Mouse (Mus musculus) heart, adult 2 months (tissue): ENCODE results near the gene Fbxl12.

Source experiments
- CTCF ChIP-seq: fragments of 200-600 bp; IDR thresholded peaks from 2 replicates; pipeline ENCODE4 v1.8.1; 2022; ENCODE audit warnings: antibody characterized with exemption, mild to moderate bottlenecking, moderate library complexity
- POLR2A ChIP-seq: fragments of 200-500 bp; IDR thresholded peaks from 2 replicates; pipeline ENCODE4 v1.6.1; 2011; ENCODE audit warnings: mild to moderate bottlenecking, low read depth, low read length, control low read depth; ENCODE audit not compliant: insufficient read depth

DNA sequence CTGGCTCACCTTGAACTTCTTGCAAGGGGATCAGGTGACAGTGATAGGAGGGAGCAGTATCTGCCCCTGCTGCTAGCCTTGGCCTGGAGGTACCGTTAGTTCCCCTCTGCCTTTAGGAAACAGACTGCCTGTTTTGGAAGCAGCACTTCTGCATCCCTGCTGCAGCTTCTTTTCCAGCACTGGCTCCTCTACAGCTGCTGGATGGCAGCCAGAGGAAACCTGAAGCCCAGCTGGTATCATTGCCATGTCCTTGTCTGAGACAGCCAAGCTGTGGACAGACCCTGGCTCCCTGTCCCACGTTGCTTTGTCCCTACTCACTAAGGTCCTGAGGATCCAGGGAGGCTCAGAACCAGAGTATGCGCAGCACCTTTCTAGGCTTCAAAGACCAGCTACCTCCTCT lies 13.0 kb upstream of the Fbxl12 start:
- TF ChIP-seq CTCF (no peak), POLR2A (no peak)
